In the genomic region with DNA sequence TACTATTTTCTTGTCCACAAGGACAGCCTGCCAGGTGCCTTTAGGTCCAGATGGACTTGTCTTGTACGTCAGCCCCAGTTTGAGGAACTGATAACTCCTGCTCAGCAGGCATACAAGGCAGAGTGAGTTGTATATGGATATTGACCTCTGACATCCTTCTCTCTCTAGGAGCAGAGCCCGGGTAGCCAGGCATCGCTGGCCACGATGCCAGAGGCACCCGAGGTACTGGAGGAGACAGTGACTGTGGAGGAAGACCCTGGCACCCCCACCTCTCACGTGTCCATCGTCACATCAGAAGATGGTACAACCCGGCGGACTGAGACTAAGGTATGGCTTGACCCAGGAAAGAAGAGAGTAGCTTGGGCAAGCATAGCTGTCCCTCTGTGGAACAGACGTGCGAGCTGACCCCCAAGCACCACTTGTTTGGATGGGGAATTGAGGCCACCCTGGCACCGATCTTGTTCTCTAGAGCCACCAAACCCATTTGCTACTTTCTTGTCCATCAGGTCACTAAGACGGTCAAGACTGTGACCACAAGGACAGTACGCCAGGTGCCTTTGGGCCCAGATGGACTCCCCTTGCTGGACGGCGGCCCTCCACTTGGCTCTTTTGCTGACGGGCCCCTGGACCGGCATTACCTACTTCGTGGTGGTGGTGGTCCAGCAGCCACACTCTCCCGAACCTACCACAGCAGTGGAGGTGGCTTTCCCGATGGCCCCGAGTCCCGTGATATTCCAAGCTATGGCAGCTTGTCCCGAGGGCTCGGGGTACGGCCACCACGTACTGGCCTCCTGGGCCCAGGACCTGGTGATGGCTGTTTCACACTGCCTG, we compare ENCODE assay signal across 10 mouse cellular contexts. TPM values are rescaled to one million over a fixed set of nuclear protein-coding genes. Genes with fewer than 3 reads are reported as not detected.
DNase-seq lines count a peak whose midpoint lies in the region; ATAC-seq lines count a peak whose summit lies in the region.
"Had no signal": no experiment of that assay in that cellular context is flagged by ENCODE, and none has a peak within 500 bp of the region (broad histone marks: within the 10 kb centered on the region; RNA-seq: fewer than 3 reads in every experiment).

No protein-coding gene starts in this region.

- ATAC-seq in heart, embryonic 11.5 days (replicated peaks; ENCODE audit: insufficient number of reproducible peaks, low FRiP score, low TSS enrichment): no peak
- no peak for ATAC-seq in kidney, embryonic 15.5 days (replicated peaks; ENCODE audit: low FRiP score)
- no peak for ATAC-seq in forebrain, embryonic 13.5 days
- ATAC-seq in hindbrain, embryonic 13.5 days (ENCODE audit: low FRiP score): no peak
- no peak for ATAC-seq in erythroid progenitor cell, adult 5-6 weeks (replicated peaks; ENCODE audit: low FRiP score, poor library complexity, severe bottlenecking)

- H3K9ac ChIP-seq in heart, embryonic 11.5 days (ENCODE audit: low read depth, low read length): no peak overlapping the region; the same call in 1 of the 2 replicates
- no peak overlapping the region for H3K9ac ChIP-seq in kidney, embryonic 15.5 days
- no peak overlapping the region for H3K9ac ChIP-seq in forebrain, embryonic 13.5 days
- no peak overlapping the region for H3K9ac ChIP-seq in hindbrain, embryonic 13.5 days

- H3K4me1 ChIP-seq in heart, embryonic 11.5 days (ENCODE audit: control insufficient read depth, insufficient read depth, low read length): peaks cover 54% of the 10 kb centered on the region
- H3K4me1 ChIP-seq in kidney, embryonic 15.5 days: peaks cover 53% of the 10 kb centered on the region
- H3K4me1 ChIP-seq in forebrain, embryonic 13.5 days: peaks cover 85% of the 10 kb centered on the region
- peaks cover 81% of the 10 kb centered on the region for H3K4me1 ChIP-seq in hindbrain, embryonic 13.5 days (replicated peaks)

- peaks cover 12% of the 10 kb centered on the region; the same call in 1 of the 2 replicates for H3K36me3 ChIP-seq in heart, embryonic 11.5 days (ENCODE audit: control insufficient read depth, insufficient read depth, low read length)
- H3K36me3 ChIP-seq in kidney, embryonic 15.5 days: peaks cover 44% of the 10 kb centered on the region
- H3K36me3 ChIP-seq in forebrain, embryonic 13.5 days (ENCODE audit: poor library complexity, severe bottlenecking): peaks cover 59% of the 10 kb centered on the region
- peaks cover 53% of the 10 kb centered on the region for H3K36me3 ChIP-seq in hindbrain, embryonic 13.5 days

- no peaks in the 10 kb centered on the region for H3K27me3 ChIP-seq in heart, embryonic 11.5 days (ENCODE audit: control insufficient read depth, insufficient read depth, low read length)
- no peaks in the 10 kb centered on the region for H3K27me3 ChIP-seq in kidney, embryonic 15.5 days
- H3K27me3 ChIP-seq in forebrain, embryonic 13.5 days: no peaks in the 10 kb centered on the region
- 0 out of 2 replicates have a peak, but pooled peaks cover 3% of the 10 kb centered on the region for H3K27me3 ChIP-seq in hindbrain, embryonic 13.5 days
- H3K27me3 ChIP-seq: midbrain, embryonic 12.5 days had no signal

- no peaks in the 10 kb centered on the region for H3K9me3 ChIP-seq in heart, embryonic 11.5 days (replicated peaks; ENCODE audit: control insufficient read depth, low read length)
- H3K9me3 ChIP-seq in kidney, embryonic 15.5 days (replicated peaks): no peaks in the 10 kb centered on the region
- H3K9me3 ChIP-seq in forebrain, embryonic 13.5 days (replicated peaks): no peaks in the 10 kb centered on the region
- H3K9me3 ChIP-seq in hindbrain, embryonic 13.5 days: no peaks in the 10 kb centered on the region
- H3K9me3 ChIP-seq: midbrain, embryonic 12.5 days had no signal

- no peak overlapping the region for H3K4me3 ChIP-seq in heart, embryonic 11.5 days (ENCODE audit: low read depth, low read length)
- no peak overlapping the region for H3K4me3 ChIP-seq in kidney, embryonic 15.5 days (replicated peaks)
- H3K4me3 ChIP-seq in forebrain, embryonic 13.5 days: no peak overlapping the region
- H3K4me3 ChIP-seq in hindbrain, embryonic 13.5 days: no peak overlapping the region
- H3K4me3 ChIP-seq: midbrain, embryonic 12.5 days had no signal

- WGBS in heart, embryonic 11.5 days (ENCODE audit: insufficient replicate concordance): 92% methylated on average over 27 of the region's 27 CpGs
- 96% methylated on average over 27 of the region's 27 CpGs for WGBS in kidney, embryonic 15.5 days
- 94% methylated on average over 27 of the region's 27 CpGs for WGBS in forebrain, embryonic 13.5 days
- 95% methylated on average over 27 of the region's 27 CpGs for WGBS in hindbrain, embryonic 13.5 days

- intact Hi-C loops in heart, postnatal 25 days (cut with DNase I): no loop called here
- intact Hi-C loops in left cerebral cortex, postnatal 36 days (cut with DNase I): no loop called here

- peak overlapping the region; percentile 94; the same call in 1 of the 2 replicates for H3K27ac ChIP-seq in heart, embryonic 11.5 days (ENCODE audit: low read depth, low read length)
- H3K27ac ChIP-seq in kidney, embryonic 15.5 days: peak overlapping the region; percentile 51; the same call in 1 of the 2 replicates
- H3K27ac ChIP-seq in forebrain, embryonic 13.5 days: 0 out of 2 replicates have a peak overlapping the region, but pooled peaks have one; percentile 91
- H3K27ac ChIP-seq in hindbrain, embryonic 13.5 days: 0 out of 2 replicates have a peak overlapping the region, but pooled peaks have one; percentile 91

- no peak overlapping the region for H3K4me2 ChIP-seq in heart, embryonic 11.5 days
- no peak overlapping the region for H3K4me2 ChIP-seq in kidney, embryonic 15.5 days
- H3K4me2 ChIP-seq in forebrain, embryonic 13.5 days: no peak overlapping the region
- no peak overlapping the region for H3K4me2 ChIP-seq in hindbrain, embryonic 13.5 days
- H3K4me2 ChIP-seq: liver, embryonic 11.5 days had no signal

- no peak for DNase-seq in heart, postnatal 25 days (ENCODE audit: low spot score)
- no peak for DNase-seq in kidney, postnatal 36 days
- no peak for DNase-seq in left cerebral cortex, postnatal 36 days (ENCODE audit: low spot score in 2 of 2)

RNA-seq across cellular contexts. Expression of a gene that starts 29.2 kb away (rescaled TPM):
- 32.6 and 32.8 TPM in 2 replicates for polyA plus RNA-seq in heart, embryonic 11.5 days (2014; fragmentation: Nextera tagmentation; extraction: Ambion mirVana)
- total RNA-seq in heart, postnatal 25 days (2021): 10 to 100 TPM; 36.1 to 38.2 TPM
- 28.1 and 29.1 TPM in 2 replicates for polyA plus RNA-seq in kidney, embryonic 15.5 days (2015; fragmentation: Nextera tagmentation; extraction: Ambion mirVana)
- 23.4 and 25.1 TPM in 2 replicates for polyA plus RNA-seq in forebrain, embryonic 13.5 days (2015; fragmentation: Nextera tagmentation; extraction: Ambion mirVana)
- 26.1 and 27.0 TPM in 2 replicates for polyA plus RNA-seq in hindbrain, embryonic 13.5 days (2015; fragmentation: Nextera tagmentation; extraction: Ambion mirVana)
- 117 and 217 TPM in 2 replicates for total RNA-seq in erythroid progenitor cell, adult 5-6 weeks (2015; ENCODE audit: low replicate concordance)
- total RNA-seq in erythroid progenitor cell, adult 5-6 weeks (2017; ENCODE audit: low replicate concordance): 138 and 221 TPM in 2 replicates
- 10 to 100 TPM; 21.7 TPM for total RNA-seq in left cerebral cortex, postnatal 36 days (2021)

RNA-seq across cellular contexts. Expression of a gene that starts 29.6 kb away (rescaled TPM):
- polyA plus RNA-seq in heart, embryonic 11.5 days (2014; fragmentation: Nextera tagmentation; extraction: Ambion mirVana): 90.1 and 96.5 TPM in 2 replicates
- 100 to 1,000 TPM; 112 TPM for total RNA-seq in heart, postnatal 25 days (2021)
- 97.2 and 103 TPM in 2 replicates for polyA plus RNA-seq in kidney, embryonic 15.5 days (2015; fragmentation: Nextera tagmentation; extraction: Ambion mirVana)
- 64.0 and 70.1 TPM in 2 replicates for polyA plus RNA-seq in forebrain, embryonic 13.5 days (2015; fragmentation: Nextera tagmentation; extraction: Ambion mirVana)
- 85.9 and 88.5 TPM in 2 replicates for polyA plus RNA-seq in hindbrain, embryonic 13.5 days (2015; fragmentation: Nextera tagmentation; extraction: Ambion mirVana)
- total RNA-seq in erythroid progenitor cell, adult 5-6 weeks (2015; ENCODE audit: low replicate concordance): 129 and 131 TPM in 2 replicates
- 66.4 and 67.4 TPM in 2 replicates for total RNA-seq in erythroid progenitor cell, adult 5-6 weeks (2017; ENCODE audit: low replicate concordance)
- total RNA-seq in left cerebral cortex, postnatal 36 days (2021): 100 to 1,000 TPM in 1 of 2 experiments, 10 to 100 TPM in 1; 89.1 to 100 TPM

RNA-seq across cellular contexts. Expression of a gene that starts 49.0 kb away (rescaled TPM):
- polyA plus RNA-seq in heart, embryonic 11.5 days (2014; fragmentation: Nextera tagmentation; extraction: Ambion mirVana): 19.5 and 23.4 TPM in 2 replicates
- 10 to 100 TPM; 18.6 to 21.7 TPM for total RNA-seq in heart, postnatal 25 days (2021)
- polyA plus RNA-seq in kidney, embryonic 15.5 days (2015; fragmentation: Nextera tagmentation; extraction: Ambion mirVana): 23.7 and 27.1 TPM in 2 replicates
- 77.2 and 95.0 TPM in 2 replicates for polyA plus RNA-seq in forebrain, embryonic 13.5 days (2015; fragmentation: Nextera tagmentation; extraction: Ambion mirVana)
- polyA plus RNA-seq in hindbrain, embryonic 13.5 days (2015; fragmentation: Nextera tagmentation; extraction: Ambion mirVana): 81.1 and 88.9 TPM in 2 replicates
- 3.2 and 8.8 TPM in 2 replicates for total RNA-seq in erythroid progenitor cell, adult 5-6 weeks (2015; ENCODE audit: low replicate concordance)
- total RNA-seq in erythroid progenitor cell, adult 5-6 weeks (2017; ENCODE audit: low replicate concordance): 6.2 and 22.0 TPM in 2 replicates
- total RNA-seq in left cerebral cortex, postnatal 36 days (2021): 10 to 100 TPM; 36.6 to 48.0 TPM

RNA-seq across cellular contexts. Expression of a gene that starts 49.1 kb away (rescaled TPM):
- polyA plus RNA-seq in heart, embryonic 11.5 days (2014; fragmentation: Nextera tagmentation; extraction: Ambion mirVana): 56.3 and 62.1 TPM in 2 replicates
- 100 to 1,000 TPM; 147 TPM for total RNA-seq in heart, postnatal 25 days (2021)
- polyA plus RNA-seq in kidney, embryonic 15.5 days (2015; fragmentation: Nextera tagmentation; extraction: Ambion mirVana): 22.5 and 29.2 TPM in 2 replicates
- polyA plus RNA-seq in forebrain, embryonic 13.5 days (2015; fragmentation: Nextera tagmentation; extraction: Ambion mirVana): 59.2 and 63.2 TPM in 2 replicates
- polyA plus RNA-seq in hindbrain, embryonic 13.5 days (2015; fragmentation: Nextera tagmentation; extraction: Ambion mirVana): 76.0 and 79.8 TPM in 2 replicates
- 61.3 and 62.5 TPM in 2 replicates for total RNA-seq in erythroid progenitor cell, adult 5-6 weeks (2015; ENCODE audit: low replicate concordance)
- total RNA-seq in erythroid progenitor cell, adult 5-6 weeks (2017; ENCODE audit: low replicate concordance): 47.2 and 51.9 TPM in 2 replicates
- 100 to 1,000 TPM; 158 to 165 TPM for total RNA-seq in left cerebral cortex, postnatal 36 days (2021)
